Mouse (Mus musculus): ENCODE measurements at regions not wholly inside any gene's neighbourhood (a gene's known extent, or its start where the extent isn't known, plus 50 kb on each side); places are given as distances from the start of the nearest gene placed in this dataset.
A peak's percentile ranks its signal among the peaks of the same experiment; 100 is the strongest.

DNA sequence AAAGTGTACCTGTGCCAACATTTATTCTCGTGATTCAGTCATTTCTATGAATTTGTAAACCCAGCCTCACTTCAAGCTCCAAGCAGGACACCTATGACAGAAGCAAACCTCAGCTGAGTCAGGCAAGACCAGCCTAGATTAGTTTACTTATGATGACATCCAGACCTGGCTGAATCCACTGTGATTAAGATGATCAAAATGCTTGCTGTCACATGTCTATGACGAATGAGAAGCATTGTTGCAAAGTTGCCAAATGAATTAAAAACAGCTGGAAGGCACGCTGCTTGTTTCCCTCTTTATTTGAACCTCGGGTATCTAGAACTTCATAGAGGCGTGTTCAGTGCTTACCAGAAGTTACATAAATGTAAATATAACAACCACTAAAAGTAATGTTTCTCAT is 95.9 kb upstream of the Itga4 start:
- TF ChIP-seq CTCF (IDR thresholded peaks at IDR 0.05; ENCODE audit: low read depth, low read length) (no peak), POLR2A (IDR thresholded peaks at IDR 0.05; ENCODE audit: borderline replicate concordance, low read depth, low read length) (no peak)
- Histone ChIP-seq H3K27ac (ENCODE audit: insufficient read depth, low read depth, low read length) (no peak overlapping the region), H3K4me3 (ENCODE audit: insufficient read depth, low read length) (no peak overlapping the region), H3K4me1 (ENCODE audit: control insufficient read depth, insufficient read depth, low read length) (peaks cover 3% of the 10 kb centered on the region; the same call in 1 of the 2 replicates)

DNA sequence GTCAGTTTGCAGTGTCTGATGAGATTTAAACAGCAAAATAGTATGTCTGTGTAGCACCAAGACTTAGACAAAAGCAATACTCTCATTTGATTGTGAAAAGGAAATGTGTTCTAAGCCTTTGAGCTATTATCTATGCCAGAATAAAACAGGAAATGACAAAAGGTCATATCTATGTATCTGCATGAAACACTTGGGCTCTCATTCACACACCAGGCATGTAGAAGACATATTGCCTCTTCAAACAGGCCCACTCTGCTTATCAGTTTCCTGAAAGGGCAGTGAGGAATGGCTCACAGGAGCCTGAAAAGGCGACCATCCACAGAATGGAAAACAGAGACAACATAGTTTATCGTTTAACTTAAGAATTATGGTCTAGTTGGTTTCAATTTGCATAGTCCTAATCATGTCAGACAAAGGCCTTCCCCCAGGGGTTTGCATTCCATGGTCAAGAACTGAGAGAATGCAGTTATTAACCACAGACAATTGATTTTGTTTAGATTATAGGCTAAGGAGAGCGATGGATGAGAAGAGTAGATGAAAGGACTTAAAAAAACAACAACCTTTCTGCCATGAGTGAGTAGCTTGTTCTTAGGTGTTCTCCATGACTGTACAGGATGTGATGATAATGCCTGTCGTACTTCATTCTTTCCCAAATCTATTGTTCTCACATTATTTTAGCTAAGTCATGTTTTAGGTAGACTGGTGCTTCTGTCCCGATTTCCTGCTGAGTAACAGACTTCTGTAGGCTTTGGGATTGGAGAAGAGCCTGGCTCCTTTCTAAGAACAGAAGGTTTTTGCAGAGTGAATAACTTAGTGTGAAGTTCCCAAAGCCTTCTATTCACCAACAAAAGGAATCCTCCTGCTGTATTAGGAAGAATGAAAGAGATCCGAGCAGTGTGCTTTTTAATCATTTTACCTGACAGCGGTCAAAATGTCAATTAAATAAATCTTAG is 82.0 kb upstream of the Itga4 start:
- Histone ChIP-seq H3K4me1 (ENCODE audit: control insufficient read depth, insufficient read depth, low read length) (peaks cover 5% of the 10 kb centered on the region), H3K27ac (ENCODE audit: insufficient read depth, low read depth, low read length) (no peak overlapping the region), H3K4me3 (ENCODE audit: insufficient read depth, low read length) (no peak overlapping the region)
- TF ChIP-seq CTCF (IDR thresholded peaks at IDR 0.05; ENCODE audit: low read depth, low read length) = no peak
- TF ChIP-seq POLR2A (IDR thresholded peaks at IDR 0.05; ENCODE audit: borderline replicate concordance, low read depth, low read length) = no peak

DNA sequence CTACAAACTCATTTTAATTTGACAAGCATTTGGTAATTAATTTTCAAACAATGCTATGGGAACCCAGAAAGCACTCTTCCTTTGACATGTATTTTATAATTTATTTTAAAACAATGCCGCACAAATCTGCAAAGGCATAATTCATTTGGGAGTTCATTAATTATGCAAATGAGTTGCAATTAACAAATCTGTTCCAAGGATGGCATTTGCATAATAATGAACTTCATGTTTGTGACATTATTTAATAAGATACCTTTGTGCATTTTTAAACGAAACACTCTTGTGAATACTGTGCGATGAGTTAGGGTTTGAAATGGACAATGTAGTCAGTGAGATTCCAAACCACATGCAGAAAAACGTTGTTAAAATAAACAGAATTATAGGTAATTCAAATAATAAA is 80.9 kb upstream of the Itga4 start:
- no peak for TF ChIP-seq CTCF (IDR thresholded peaks at IDR 0.05; ENCODE audit: low read depth, low read length)
- no peak for TF ChIP-seq POLR2A (IDR thresholded peaks at IDR 0.05; ENCODE audit: borderline replicate concordance, low read depth, low read length)
- H3K4me1 ChIP-seq (ENCODE audit: control insufficient read depth, insufficient read depth, low read length) = peaks cover 5% of the 10 kb centered on the region
- no peak overlapping the region for H3K27ac ChIP-seq (ENCODE audit: insufficient read depth, low read depth, low read length)
- no peak overlapping the region for H3K4me3 ChIP-seq (ENCODE audit: insufficient read depth, low read length)

DNA sequence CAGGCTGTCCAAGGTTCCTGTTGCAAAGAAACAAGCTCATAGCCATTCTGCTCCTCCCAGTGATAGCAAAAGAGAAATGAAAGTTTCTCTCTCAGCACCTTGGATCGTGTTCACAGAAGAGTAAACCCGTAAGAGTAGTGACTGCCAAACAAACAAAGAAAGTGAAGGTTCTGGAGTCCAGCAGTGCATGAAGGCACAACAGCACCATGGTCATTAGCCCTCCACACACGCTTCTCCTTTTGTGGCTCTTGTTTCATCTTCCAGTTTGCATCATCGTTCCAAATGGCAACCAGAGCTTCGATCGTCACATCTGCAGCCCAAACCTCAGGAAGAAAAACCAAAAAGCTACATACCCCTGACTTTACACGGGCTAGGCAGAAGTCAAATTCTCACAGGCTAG is 74.4 kb upstream of the Itga4 start:
- peak overlapping the region; percentile 54 for H3K27ac ChIP-seq (ENCODE audit: insufficient read depth, low read depth, low read length)
- peak overlapping the region; percentile 37 for H3K4me3 ChIP-seq (ENCODE audit: insufficient read depth, low read length)
- peaks cover 25% of the 10 kb centered on the region for H3K4me1 ChIP-seq (ENCODE audit: control insufficient read depth, insufficient read depth, low read length)
- TF ChIP-seq CTCF (IDR thresholded peaks at IDR 0.05; ENCODE audit: low read depth, low read length) = no peak
- no peak for TF ChIP-seq POLR2A (IDR thresholded peaks at IDR 0.05; ENCODE audit: borderline replicate concordance, low read depth, low read length)

DNA sequence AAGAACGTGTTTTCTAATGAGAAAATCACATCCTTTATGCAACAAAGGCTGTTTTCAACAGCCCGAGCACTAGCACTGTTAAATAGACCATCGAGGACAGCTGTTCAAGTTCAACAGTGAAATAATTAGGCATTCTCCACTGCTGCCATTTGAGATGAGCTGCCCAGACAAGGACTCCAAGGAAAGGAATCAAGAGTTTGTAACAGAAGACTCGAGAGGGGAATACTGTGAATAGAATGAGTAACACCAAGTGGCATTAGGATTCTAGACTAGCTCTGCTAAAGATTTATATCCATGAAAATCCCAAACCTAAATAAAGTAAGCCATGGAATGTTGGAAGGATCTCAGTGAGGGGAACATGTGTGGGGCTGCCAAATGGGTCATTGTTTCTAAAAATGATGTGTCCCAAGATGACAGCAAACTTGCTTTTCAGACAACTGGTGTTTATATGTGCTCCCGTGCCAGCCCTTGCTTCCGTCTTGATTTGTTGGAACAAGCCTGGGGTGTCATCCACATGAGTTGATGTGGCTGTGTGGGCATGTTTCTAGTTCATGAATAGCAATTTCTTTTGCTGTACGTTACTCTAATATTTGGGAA is 72.1 kb upstream of the Itga4 start:
- Histone ChIP-seq H3K4me1 (ENCODE audit: control insufficient read depth, insufficient read depth, low read length) (peaks cover 23% of the 10 kb centered on the region), H3K27ac (ENCODE audit: insufficient read depth, low read depth, low read length) (no peak overlapping the region), H3K4me3 (ENCODE audit: insufficient read depth, low read length) (no peak overlapping the region)
- TF ChIP-seq CTCF (IDR thresholded peaks at IDR 0.05; ENCODE audit: low read depth, low read length) (no peak), POLR2A (IDR thresholded peaks at IDR 0.05; ENCODE audit: borderline replicate concordance, low read depth, low read length) (no peak)

DNA sequence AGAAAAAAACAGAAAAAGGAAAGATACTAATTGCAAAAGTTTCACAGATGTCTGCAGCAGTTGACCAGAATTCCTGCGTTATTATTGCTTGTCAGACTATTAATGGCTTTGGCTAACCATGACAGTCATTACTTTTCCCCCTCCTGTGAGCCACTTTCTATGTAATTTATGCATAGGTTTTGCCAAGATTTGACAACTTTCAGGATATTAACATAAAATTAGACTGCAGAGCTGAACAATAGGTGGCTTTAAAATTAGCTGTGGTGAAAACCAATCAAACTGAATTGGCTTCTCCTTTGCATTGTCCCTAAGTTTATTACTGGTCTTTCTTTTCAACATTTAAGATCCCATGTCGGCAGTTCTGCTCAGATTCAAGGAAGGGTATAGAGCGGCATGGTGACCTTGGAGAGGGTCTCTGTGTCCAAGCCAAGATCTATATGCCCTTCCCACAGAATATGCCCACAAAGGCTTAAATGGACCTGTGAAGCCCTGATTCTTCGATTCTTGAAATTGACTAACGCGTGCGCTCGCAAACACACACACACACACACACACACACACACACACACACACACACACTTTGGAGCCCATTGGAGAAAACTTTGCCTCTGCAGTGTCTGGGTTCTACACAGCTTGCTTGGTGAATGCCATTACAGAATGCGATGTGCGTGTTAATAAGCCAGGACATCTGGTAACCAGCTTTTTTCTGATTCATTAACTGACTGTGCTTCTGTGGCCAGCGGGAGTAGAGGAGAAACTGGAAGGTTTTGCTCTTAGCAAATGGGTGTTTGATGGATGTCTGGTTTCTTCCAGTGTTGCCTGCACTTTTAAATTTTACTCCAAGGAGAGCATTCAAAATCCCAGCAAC is 69.8 kb upstream of the Itga4 start:
- H3K4me1 ChIP-seq (ENCODE audit: control insufficient read depth, insufficient read depth, low read length) = peaks cover 20% of the 10 kb centered on the region

DNA sequence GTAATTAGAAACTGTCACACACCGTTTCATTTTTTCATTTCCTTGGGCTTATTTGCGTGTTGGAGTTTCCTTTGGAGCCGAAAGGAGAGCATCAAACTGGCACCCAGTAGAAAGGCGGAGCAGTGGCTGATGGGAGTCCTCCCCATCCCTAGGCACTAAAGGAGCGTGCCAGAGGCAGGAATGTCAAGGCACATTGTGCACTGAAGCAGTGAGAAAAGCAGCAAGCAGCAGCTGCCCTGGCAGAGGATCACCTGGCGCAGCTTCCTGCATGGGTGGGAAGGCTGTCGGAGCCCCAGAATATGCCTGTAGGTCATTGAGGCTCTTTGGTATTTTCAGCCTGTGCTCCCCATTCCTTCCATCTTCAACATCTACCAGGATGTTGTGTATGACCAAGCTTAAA is 68.3 kb upstream of the Itga4 start:
- H3K4me3 ChIP-seq (ENCODE audit: insufficient read depth, low read length) = no peak overlapping the region
- no peak for TF ChIP-seq POLR2A (IDR thresholded peaks at IDR 0.05; ENCODE audit: borderline replicate concordance, low read depth, low read length)
- no peak for TF ChIP-seq CTCF (IDR thresholded peaks at IDR 0.05; ENCODE audit: low read depth, low read length)

More for the DNA sequence above, 69.8 kb upstream of the Itga4 start:
- H3K4me3 ChIP-seq (ENCODE audit: insufficient read depth, low read length) = no peak overlapping the region
- no peak overlapping the region for H3K27ac ChIP-seq (ENCODE audit: insufficient read depth, low read depth, low read length)
- TF ChIP-seq CTCF (IDR thresholded peaks at IDR 0.05; ENCODE audit: low read depth, low read length) (no peak), POLR2A (IDR thresholded peaks at IDR 0.05; ENCODE audit: borderline replicate concordance, low read depth, low read length) (no peak)

DNA sequence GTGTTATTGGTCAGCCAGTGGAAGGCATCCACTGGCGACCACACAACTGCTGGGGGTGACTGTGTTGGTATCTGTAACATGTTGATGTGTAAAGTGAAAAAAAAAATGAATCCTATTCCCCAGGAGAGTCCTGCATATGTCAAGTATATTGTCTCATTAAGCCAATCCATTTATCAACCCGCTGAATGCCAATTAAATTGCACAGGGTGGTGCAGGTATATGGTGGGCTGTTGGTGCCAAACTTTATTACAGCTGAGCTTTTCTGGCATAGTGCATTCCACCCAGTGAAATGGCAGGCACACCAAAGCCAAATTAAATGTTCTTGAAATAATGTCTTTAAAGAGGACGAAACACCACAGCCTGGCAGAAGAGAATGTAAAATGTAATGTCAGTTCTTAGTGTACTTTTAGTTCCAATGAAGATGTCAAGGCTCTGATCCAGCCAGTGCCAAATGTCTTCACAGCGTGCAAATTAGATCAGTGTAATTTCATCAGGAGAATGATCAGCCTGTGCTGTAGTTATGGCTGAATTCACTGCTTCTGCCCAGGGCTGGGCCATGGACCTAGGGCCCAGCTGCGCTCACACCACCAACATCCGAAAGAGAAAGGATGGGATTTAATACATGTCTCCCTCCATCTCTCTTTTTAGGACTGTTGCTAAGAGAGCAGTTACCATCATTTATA is 66.6 kb upstream of the Itga4 start:
- no peak for TF ChIP-seq CTCF (IDR thresholded peaks at IDR 0.05; ENCODE audit: low read depth, low read length)
- TF ChIP-seq POLR2A (IDR thresholded peaks at IDR 0.05; ENCODE audit: borderline replicate concordance, low read depth, low read length) = no peak

More for the DNA sequence above, 68.3 kb upstream of the Itga4 start:
- H3K27ac ChIP-seq (ENCODE audit: insufficient read depth, low read depth, low read length) = no peak overlapping the region
- H3K4me1 ChIP-seq (ENCODE audit: control insufficient read depth, insufficient read depth, low read length) = peaks cover 11% of the 10 kb centered on the region

DNA sequence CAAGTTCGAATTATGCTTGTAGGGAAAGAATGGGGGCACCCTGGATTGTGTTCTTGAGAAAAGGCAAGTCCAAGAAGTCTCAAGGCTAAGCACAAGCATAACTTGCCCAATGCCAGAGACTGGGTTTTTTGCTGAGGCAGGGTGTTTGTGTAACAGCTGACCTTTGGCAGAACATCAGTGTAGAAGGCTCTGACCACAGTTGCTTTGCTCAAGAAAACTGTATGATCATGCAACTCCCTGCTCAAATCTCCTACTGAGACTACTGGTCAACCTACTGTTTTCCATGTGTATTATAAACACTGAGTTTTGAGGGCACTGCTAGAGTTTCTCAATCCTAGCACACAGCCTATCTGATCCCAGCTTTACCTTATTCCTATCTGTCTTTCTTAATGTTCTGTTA is 61.4 kb upstream of the Itga4 start:
- Histone ChIP-seq H3K4me1 (ENCODE audit: control insufficient read depth, insufficient read depth, low read length) (peaks cover 5% of the 10 kb centered on the region; the same call in 1 of the 2 replicates), H3K4me3 (ENCODE audit: insufficient read depth, low read length) (no peak overlapping the region), H3K27ac (ENCODE audit: insufficient read depth, low read depth, low read length) (no peak overlapping the region)
- no peak for TF ChIP-seq CTCF (IDR thresholded peaks at IDR 0.05; ENCODE audit: low read depth, low read length)
- TF ChIP-seq POLR2A (IDR thresholded peaks at IDR 0.05; ENCODE audit: borderline replicate concordance, low read depth, low read length) = no peak

More for the DNA sequence above, 66.6 kb upstream of the Itga4 start:
- Histone ChIP-seq H3K27ac (ENCODE audit: insufficient read depth, low read depth, low read length) (no peak overlapping the region), H3K4me3 (ENCODE audit: insufficient read depth, low read length) (no peak overlapping the region), H3K4me1 (ENCODE audit: control insufficient read depth, insufficient read depth, low read length) (peaks cover 14% of the 10 kb centered on the region)
